Mouse (Mus musculus): ENCODE measurements around the gene Ripply3.

GRCm38 (mm10) chr16:94315215-94315614 lies 13.0 kb upstream of the Ripply3 start:
- TF ChIP-seq CTCF (IDR thresholded peaks at IDR 0.05; ENCODE audit: borderline replicate concordance, insufficient read depth, low read depth, low read length) = no peak
- no peak for TF ChIP-seq POLR2A (IDR thresholded peaks at IDR 0.05; ENCODE audit: borderline replicate concordance, insufficient read depth, low read length)

Measured in cerebellum, adult 2 months (tissue).